Mouse (Mus musculus) kidney, adult 2 months (tissue): ENCODE results near the gene Mvb12b.

Experiments
- CTCF ChIP-seq: fragments of 200-500 bp; conservative IDR thresholded peaks from 2 replicates; pipeline ENCODE4 v1.5.1; 2011; ENCODE audit warnings: low read depth, mild to moderate bottlenecking, control low read depth, low read length, moderate library complexity, mixed read lengths; ENCODE audit not compliant: insufficient read depth, insufficient read length
- POLR2A ChIP-seq: fragments of 200-500 bp; IDR thresholded peaks from one replicate; pipeline ENCODE4 v1.6.1; 2011; ENCODE audit warnings: low read depth, low read length, control low read depth

- TF ChIP-seq CTCF (no peak), POLR2A (no peak)
These were observed 186.3 kb downstream of the Mvb12b start for GRCm38 (mm10) chr2:33701446-33701815.
